Mouse (Mus musculus) hindbrain, postnatal 0 days (tissue): ENCODE data around the gene D8Ertd738e. TPM values are rescaled to one million over a fixed set of nuclear protein-coding genes. Genes with fewer than 3 reads are reported as not detected.

Source experiments
- ATAC-seq: fragments of 200-750 bp; cut with Nextera tagmentation; 2 replicates; pipeline ENCODE4 v1.8.0; 2017; ENCODE audit warnings: mild to moderate bottlenecking, moderate TSS enrichment, moderate library complexity
- DNase-seq: peaks from one replicate; pipeline ENCODE4 v3.0.0-alpha.2; 2015; ENCODE audit warnings: low spot score
- H3K27ac ChIP-seq: fragments of 300-500 bp; sonication (generic); 2 replicates; pipeline ENCODE4 v1.5.1; 2014; ENCODE audit warnings: mild to moderate bottlenecking
- H3K27me3 ChIP-seq: fragments of 300-500 bp; sonication (generic); 2 replicates; pipeline ENCODE4 v1.6.1; 2014; ENCODE audit warnings: low read length, mixed read lengths; ENCODE audit not compliant: insufficient read depth
- H3K36me3 ChIP-seq: fragments of 300-500 bp; sonication (generic); 2 replicates; pipeline ENCODE4 v1.6.1; 2014; ENCODE audit warnings: low read length, mixed read lengths; ENCODE audit not compliant: insufficient read depth
- H3K4me1 ChIP-seq: fragments of 300-500 bp; sonication (generic); 2 replicates; pipeline ENCODE4 v1.6.1; 2014; ENCODE audit warnings: antibody characterized with exemption, low read length, mixed read lengths; ENCODE audit not compliant: insufficient read depth
- H3K4me2 ChIP-seq: fragments of 300-500 bp; sonication (generic); 2 replicates; pipeline ENCODE4 v1.6.1; 2014; ENCODE audit warnings: low read depth, mild to moderate bottlenecking, low read length, moderate library complexity, mixed read lengths
- H3K4me3 ChIP-seq: fragments of 300-500 bp; sonication (generic); 2 replicates; pipeline ENCODE4 v1.5.1; 2014; ENCODE audit warnings: low read length
- H3K9ac ChIP-seq: fragments of 300-500 bp; sonication (generic); replicated peaks from 2 replicates; pipeline ENCODE4 v1.6.1; 2014; ENCODE audit warnings: mild to moderate bottlenecking, low read length, moderate library complexity, mixed read lengths
- H3K9me3 ChIP-seq: fragments of 300-500 bp; sonication (generic); 2 replicates; pipeline ENCODE4 v1.6.1; 2016; ENCODE audit warnings: low read length, mixed read lengths
- CTCF ChIP-seq: IDR thresholded peaks from 2 replicates; pipeline ENCODE4 v1.5.1; 2016; ENCODE audit warnings: antibody characterized with exemption, control low read depth, low read depth
- WGBS: fragments of 180-500 bp; shearing (Covaris S2); extraction: QIAGEN DNeasy Blood & Tissue Kit; methylation state at CpG from one replicate; pipeline ENCODE4 v1.1.7; 2014; 5-methylcytosine and 5-hydroxymethylcytosine counted together
- microRNA counts: library from miRNA; unstranded; fragments of <30 nt; microRNA quantifications from one replicate; lab custom pipeline; 2015
- microRNA-seq, 2 experiments: library from miRNA; unstranded; fragments of <30 nt; microRNA quantifications; one replicate each; pipeline ENCODE4; 2016
- polyA plus RNA-seq: library from polyadenylated mRNA; unstranded; fragments of >200 nt; fragmentation: Nextera tagmentation; extraction: Ambion mirVana; gene quantifications from 2 replicates; pipeline ENCODE4 v1.2.1, GENCODE M21; 2015
- total RNA-seq: library from RNA; depleted of rRNA; stranded (reverse); fragments of >200 nt; gene quantifications from 2 replicates; pipeline ENCODE4 v1.2.3, GENCODE M21; 2014; rRNA removed

D8Ertd738e gene
- total and polyA plus RNA-seq, 2 experiments from 2014 or later, result 69.4 to 318 TPM

- H3K4me1 ChIP-seq, result peaks cover 25% of the 10 kb centered on the region
- H3K4me3 ChIP-seq, result no peak overlapping the region
- no peak for DNase-seq
- no peak for TF ChIP-seq CTCF
- no peaks in the 10 kb centered on the region for H3K36me3 ChIP-seq
- H3K27ac ChIP-seq, result peak overlapping the region; percentile 83
- H3K9ac ChIP-seq, result no peak overlapping the region
- ATAC-seq, result no peak
- H3K4me2 ChIP-seq, result no peak overlapping the region
- no peaks in the 10 kb centered on the region for H3K27me3 ChIP-seq
- no peaks in the 10 kb centered on the region for H3K9me3 ChIP-seq
- 45% methylated on average over 11 of the region's 11 CpGs for WGBS
Observed at GRCm38 (mm10) chr8:84199348-84200125, 50.0 kb downstream of the D8Ertd738e start.

- Histone ChIP-seq H3K27me3 (no peaks in the 10 kb centered on the region), H3K9me3 (no peaks in the 10 kb centered on the region), H3K9ac (no peak overlapping the region), H3K4me1 (peaks cover 25% of the 10 kb centered on the region), H3K4me2 (0 out of 2 replicates have a peak overlapping the region, but pooled peaks have one; percentile 73), H3K27ac (peak overlapping the region; percentile 83; the same call in 1 of the 2 replicates), H3K4me3 (no peak overlapping the region), H3K36me3 (no peaks in the 10 kb centered on the region)
- WGBS, result 19% methylated on average over 4 of the region's 4 CpGs
- ATAC-seq, result no peak
- no peak for DNase-seq
- TF ChIP-seq CTCF, result no peak
Observed at GRCm38 (mm10) chr8:84198871-84199270, 50.6 kb downstream of the D8Ertd738e start.

DNA sequence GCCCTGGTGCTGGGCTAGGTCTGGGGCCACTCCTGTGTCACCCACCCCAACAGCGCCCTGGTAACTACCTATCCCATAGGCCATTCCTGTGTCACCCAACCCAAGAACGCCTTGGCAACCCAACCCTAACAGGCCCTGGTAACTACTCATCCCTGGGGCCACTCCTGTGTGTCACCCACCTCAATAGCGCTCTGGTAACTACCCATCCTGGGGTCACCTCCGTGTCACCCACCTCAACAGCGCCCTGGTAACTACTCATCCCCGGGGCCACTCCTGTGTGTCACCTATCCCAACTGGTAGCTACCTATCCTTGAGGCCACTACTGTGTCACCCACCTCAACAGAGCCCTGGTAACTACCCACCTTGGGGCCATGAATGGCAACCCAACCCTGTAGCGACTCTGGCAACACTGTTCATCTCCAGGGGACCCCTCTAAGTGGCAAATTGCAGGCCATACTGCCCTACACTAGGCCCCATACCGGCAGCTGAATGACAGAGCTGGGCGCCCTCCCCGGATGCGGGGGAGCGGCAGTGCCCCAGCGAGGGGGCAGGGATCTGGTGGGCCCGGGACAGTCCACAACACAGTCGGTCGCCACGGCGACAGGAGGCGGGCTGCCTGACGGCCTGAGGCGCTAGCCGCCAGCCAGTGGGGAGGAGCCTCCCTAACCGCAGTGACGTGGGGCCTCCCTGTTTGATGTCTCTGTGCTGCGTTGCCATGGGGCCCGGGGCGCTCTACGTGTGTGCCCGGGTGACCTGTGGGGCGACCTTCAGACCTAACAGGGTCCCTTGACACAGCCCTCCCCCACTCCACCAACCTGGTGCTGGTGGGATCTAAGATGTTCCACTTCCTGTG lies 51.4 kb downstream of the D8Ertd738e start:
- Histone ChIP-seq H3K9me3 (no peaks in the 10 kb centered on the region), H3K4me1 (peaks cover 25% of the 10 kb centered on the region), H3K4me2 (peak overlapping the region; percentile 73), H3K27me3 (no peaks in the 10 kb centered on the region), H3K36me3 (no peaks in the 10 kb centered on the region), H3K27ac (peak overlapping the region; percentile 83), H3K9ac (peak overlapping the region; percentile 35; the same call in 1 of the 2 replicates), H3K4me3 (peak overlapping the region; percentile 52)
- peak; percentile 82 for ATAC-seq
- TF ChIP-seq CTCF, result no peak
- 5% methylated on average over 30 of the region's 30 CpGs for WGBS
- peak; percentile 87 for DNase-seq

DNA sequence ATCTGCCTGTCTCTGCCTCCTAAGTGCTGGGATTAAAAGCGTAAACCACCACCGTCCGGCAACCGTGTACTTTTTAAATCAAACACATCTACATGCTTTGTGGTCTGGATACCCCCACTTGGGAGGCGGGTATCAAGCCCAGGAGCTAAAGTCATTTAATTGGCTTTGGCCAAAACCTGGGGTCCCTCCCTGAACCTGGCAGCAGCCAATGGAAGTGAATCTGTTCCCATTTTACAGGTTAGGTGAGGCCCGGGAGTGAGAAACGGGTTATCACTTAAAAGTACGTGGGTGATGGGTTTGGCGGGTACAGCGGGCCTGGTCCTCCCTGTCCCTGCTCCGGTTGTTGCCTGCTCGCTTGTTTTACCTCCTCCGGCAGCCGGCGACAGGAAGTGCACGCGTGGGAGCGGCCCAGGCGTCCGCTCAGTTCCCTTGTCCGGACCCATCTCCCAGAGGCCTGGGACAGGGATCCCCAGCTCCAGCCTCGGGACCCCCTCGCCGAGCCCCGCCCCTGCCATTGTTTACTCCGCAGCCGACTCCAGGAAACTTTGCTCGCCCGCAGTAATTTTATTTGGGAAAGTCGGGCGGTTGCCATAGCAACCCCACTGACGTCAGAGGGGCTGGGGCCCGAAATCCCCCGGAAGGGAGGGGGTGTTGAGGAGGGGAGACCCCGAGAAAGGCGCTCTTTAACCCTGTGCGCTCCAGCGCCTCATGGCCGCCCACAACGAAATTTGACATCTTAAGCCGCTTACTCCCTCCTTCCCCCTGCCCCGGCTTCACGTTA lies 52.2 kb downstream of the D8Ertd738e start:
- H3K4me1 ChIP-seq, result peaks cover 25% of the 10 kb centered on the region
- WGBS, result 4% methylated on average over 43 of the region's 43 CpGs
- H3K4me2 ChIP-seq, result peak overlapping the region; percentile 73
- peak overlapping the region; percentile 35; the same call in 1 of the 2 replicates for H3K9ac ChIP-seq
- H3K27ac ChIP-seq, result peak overlapping the region; percentile 83
- H3K36me3 ChIP-seq, result no peaks in the 10 kb centered on the region
- no peak for TF ChIP-seq CTCF
- peak; percentile 93 for DNase-seq
- H3K27me3 ChIP-seq, result no peaks in the 10 kb centered on the region
- no peaks in the 10 kb centered on the region for H3K9me3 ChIP-seq
- peak overlapping the region; percentile 52 for H3K4me3 ChIP-seq
- peak; percentile 62 for ATAC-seq

MicroRNAs within 50 kb of the gene (microRNA counts, 519-probe panel; counts per million panel counts)
- 4,265 counts per million, percentile 75 among the panel's probes with 10 or more counts for microRNA mmu-miR-23a (lab: Ali Mortazavi, UCI)
- microRNA mmu-miR-27a (lab: Ali Mortazavi, UCI), result 4,288 counts per million, percentile 75 among the panel's probes with 10 or more counts

Small RNAs within 50 kb of the gene (microRNA-seq; reads per million reads assigned to microRNA genes)
- gene Mir23a (7,586 to 9,739 reads per million in 2 experiments), gene Mir24-2 (0 reads per million in 2 experiments), gene Mir27a (168 to 258 reads per million in 2 experiments), gene Mir3074-2 (0 reads per million in 2 experiments)

Other genes starting within 250 kb of the D8Ertd738e start
- not detected in 2 replicates for gene 1700067K01Rik, start 248.2 kb downstream of the D8Ertd738e start, total RNA-seq
- gene 1700067K01Rik, start 248.2 kb downstream of the D8Ertd738e start, polyA plus RNA-seq, result 0.49 and 0.51 TPM in 2 replicates
- 0.25 and 4.2 TPM in 2 replicates for gene 2210011C24Rik, start 237.5 kb downstream of the D8Ertd738e start, total RNA-seq
- gene 2210011C24Rik, start 237.5 kb downstream of the D8Ertd738e start, polyA plus RNA-seq, result 1.2 and 1.9 TPM in 2 replicates
- 4.5 and 9.6 TPM in 2 replicates for gene Palm3, start 228.2 kb downstream of the D8Ertd738e start, total RNA-seq
- 8.2 and 8.8 TPM in 2 replicates for gene Palm3, start 228.2 kb downstream of the D8Ertd738e start, polyA plus RNA-seq
- gene Il27ra, start 207.1 kb downstream of the D8Ertd738e start, total RNA-seq, result 0.29 and 0.47 TPM in 2 replicates
- 0.29 and 0.62 TPM in 2 replicates for gene Il27ra, start 207.1 kb downstream of the D8Ertd738e start, polyA plus RNA-seq
- 9.0 and 18.8 TPM in 2 replicates for gene Rln3, start 204.7 kb downstream of the D8Ertd738e start, total RNA-seq
- gene Rln3, start 204.7 kb downstream of the D8Ertd738e start, polyA plus RNA-seq, result 6.1 and 6.6 TPM in 2 replicates
- 0.25 and 3.0 TPM in 2 replicates for gene Gm10643, start 184.6 kb downstream of the D8Ertd738e start, total RNA-seq
- 1.6 and 2.4 TPM in 2 replicates for gene Gm10643, start 184.6 kb downstream of the D8Ertd738e start, polyA plus RNA-seq
- gene Rfx1, start 182.9 kb downstream of the D8Ertd738e start, total RNA-seq, result 29.0 and 30.0 TPM in 2 replicates
- gene Rfx1, start 182.9 kb downstream of the D8Ertd738e start, polyA plus RNA-seq, result 6.0 and 6.2 TPM in 2 replicates
- gene Dcaf15, start 145.0 kb downstream of the D8Ertd738e start, total RNA-seq, result 77.0 and 77.6 TPM in 2 replicates
- 18.4 and 18.5 TPM in 2 replicates for gene Dcaf15, start 145.0 kb downstream of the D8Ertd738e start, polyA plus RNA-seq
- 0.72 TPM in 1 of 2 replicates, not detected in the other for gene Podnl1, start 123.7 kb downstream of the D8Ertd738e start, total RNA-seq
- gene Podnl1, start 123.7 kb downstream of the D8Ertd738e start, polyA plus RNA-seq, result 0.41 and 0.68 TPM in 2 replicates
- gene Cc2d1a, start 101.8 kb downstream of the D8Ertd738e start, total RNA-seq, result 66.2 and 75.1 TPM in 2 replicates
- gene Cc2d1a, start 101.8 kb downstream of the D8Ertd738e start, polyA plus RNA-seq, result 47.1 and 49.6 TPM in 2 replicates
- 3.3 and 5.9 TPM in 2 replicates for gene 4930432K21Rik, start 101.7 kb downstream of the D8Ertd738e start, total RNA-seq
- 2.7 and 3.0 TPM in 2 replicates for gene 4930432K21Rik, start 101.7 kb downstream of the D8Ertd738e start, polyA plus RNA-seq
- gene Nanos3, start 64.5 kb downstream of the D8Ertd738e start, total RNA-seq, result 2.3 and 3.2 TPM in 2 replicates
- gene Nanos3, start 64.5 kb downstream of the D8Ertd738e start, polyA plus RNA-seq, result 11.5 and 15.5 TPM in 2 replicates
- 44.1 and 50.6 TPM in 2 replicates for gene Zswim4, start 12.7 kb downstream of the D8Ertd738e start, total RNA-seq
- gene Zswim4, start 12.7 kb downstream of the D8Ertd738e start, polyA plus RNA-seq, result 11.0 and 11.3 TPM in 2 replicates
- 46.1 and 71.6 TPM in 2 replicates for gene Mri1, start 7.6 kb upstream of the D8Ertd738e start, total RNA-seq
- 41.6 and 44.7 TPM in 2 replicates for gene Mri1, start 7.6 kb upstream of the D8Ertd738e start, polyA plus RNA-seq
- 6.0 and 7.5 TPM in 2 replicates for gene Ccdc130, start 20.7 kb upstream of the D8Ertd738e start, total RNA-seq
- gene Ccdc130, start 20.7 kb upstream of the D8Ertd738e start, polyA plus RNA-seq, result 12.4 and 12.9 TPM in 2 replicates
- 59.5 and 70.5 TPM in 2 replicates for gene Cacna1a, start 138.7 kb upstream of the D8Ertd738e start, total RNA-seq
- gene Cacna1a, start 138.7 kb upstream of the D8Ertd738e start, polyA plus RNA-seq, result 16.5 and 17.4 TPM in 2 replicates